Mouse (Mus musculus): ENCODE measurements around the gene Kcnmb4. TPM values are rescaled to one million over a fixed set of nuclear protein-coding genes. Genes with fewer than 3 reads are reported as not detected.

The Kcnmb4 gene
- polyA plus RNA-seq, 1 experiment from 2014 or later: 1.5 TPM

- Histone ChIP-seq H3K4me3 (replicated peaks; ENCODE audit: low read depth, low read length) (no peak overlapping the region), H3K36me3 (ENCODE audit: insufficient read depth, low read length) (no peaks in the 10 kb centered on the region), H3K9ac (ENCODE audit: low read depth, low read length) (no peak overlapping the region), H3K4me2 (ENCODE audit: low read length) (no peak overlapping the region), H3K4me1 (replicated peaks; ENCODE audit: insufficient read depth, low read length) (no peaks in the 10 kb centered on the region), H3K9me3 (replicated peaks; ENCODE audit: low read length) (no peaks in the 10 kb centered on the region), H3K27ac (no peak overlapping the region), H3K27me3 (ENCODE audit: insufficient read depth, low read length) (no peaks in the 10 kb centered on the region)
- ATAC-seq (replicated peaks; ENCODE audit: low FRiP score, low read depth): no peak
- 78% methylated on average over 5 of the region's 5 CpGs for WGBS
- TF ChIP-seq CTCF (IDR thresholded peaks at IDR 0.05; ENCODE audit: low read depth): no peak
- DNase-seq (ENCODE audit: low spot score): no peak
Measured at GRCm38 (mm10) chr10:116416726-116417125, 57.0 kb downstream of the Kcnmb4 start.

GRCm38 (mm10) chr10:116416142-116416541 lies 57.5 kb downstream of the Kcnmb4 start:
- no peak overlapping the region for H3K9ac ChIP-seq (ENCODE audit: low read depth, low read length)
- H3K4me1 ChIP-seq (replicated peaks; ENCODE audit: insufficient read depth, low read length): no peaks in the 10 kb centered on the region
- DNase-seq (ENCODE audit: low spot score) (no peak), ATAC-seq (replicated peaks; ENCODE audit: low FRiP score, low read depth) (no peak)
- H3K27me3 ChIP-seq (ENCODE audit: insufficient read depth, low read length): no peaks in the 10 kb centered on the region
- WGBS: 71% methylated on average over 6 of the region's 6 CpGs
- H3K4me3 ChIP-seq (replicated peaks; ENCODE audit: low read depth, low read length): no peak overlapping the region
- no peaks in the 10 kb centered on the region for H3K36me3 ChIP-seq (ENCODE audit: insufficient read depth, low read length)
- no peak overlapping the region for H3K4me2 ChIP-seq (ENCODE audit: low read length)
- TF ChIP-seq CTCF (IDR thresholded peaks at IDR 0.05; ENCODE audit: low read depth): no peak
- no peaks in the 10 kb centered on the region for H3K9me3 ChIP-seq (replicated peaks; ENCODE audit: low read length)
- no peak overlapping the region for H3K27ac ChIP-seq

GRCm38 (mm10) chr10:116410826-116411225 lies 62.9 kb downstream of the Kcnmb4 start:
- H3K4me1 ChIP-seq (replicated peaks; ENCODE audit: insufficient read depth, low read length): no peaks in the 10 kb centered on the region
- H3K27me3 ChIP-seq (ENCODE audit: insufficient read depth, low read length): no peaks in the 10 kb centered on the region
- no peak overlapping the region for H3K4me3 ChIP-seq (replicated peaks; ENCODE audit: low read depth, low read length)
- H3K36me3 ChIP-seq (ENCODE audit: insufficient read depth, low read length): no peaks in the 10 kb centered on the region
- no peak for TF ChIP-seq CTCF (IDR thresholded peaks at IDR 0.05; ENCODE audit: low read depth)
- WGBS: 31% methylated on average over 9 of the region's 9 CpGs
- no peak for ATAC-seq (replicated peaks; ENCODE audit: low FRiP score, low read depth)
- no peak overlapping the region for H3K9ac ChIP-seq (ENCODE audit: low read depth, low read length)
- no peak overlapping the region for H3K4me2 ChIP-seq (ENCODE audit: low read length)
- H3K27ac ChIP-seq: no peak overlapping the region
- no peaks in the 10 kb centered on the region for H3K9me3 ChIP-seq (replicated peaks; ENCODE audit: low read length)
- DNase-seq (ENCODE audit: low spot score): no peak

- 44% methylated on average over 19 of the region's 19 CpGs for WGBS
Measured at GRCm38 (mm10) chr10:116407684-116408359, 65.9 kb downstream of the Kcnmb4 start.

GRCm38 (mm10) chr10:116405011-116405410 lies 68.7 kb downstream of the Kcnmb4 start:
- 97% methylated on average over 6 of the region's 6 CpGs for WGBS

More at GRCm38 (mm10) chr10:116407684-116408359, 65.9 kb downstream of the Kcnmb4 start:
- no peaks in the 10 kb centered on the region for H3K36me3 ChIP-seq (ENCODE audit: insufficient read depth, low read length)
- H3K9me3 ChIP-seq (replicated peaks; ENCODE audit: low read length): no peaks in the 10 kb centered on the region
- H3K4me3 ChIP-seq (replicated peaks; ENCODE audit: low read depth, low read length): no peak overlapping the region
- no peak for ATAC-seq (replicated peaks; ENCODE audit: low FRiP score, low read depth)
- TF ChIP-seq CTCF (IDR thresholded peaks at IDR 0.05; ENCODE audit: low read depth): no peak
- no peak for DNase-seq (ENCODE audit: low spot score)
- no peak overlapping the region for H3K9ac ChIP-seq (ENCODE audit: low read depth, low read length)
- no peaks in the 10 kb centered on the region for H3K4me1 ChIP-seq (replicated peaks; ENCODE audit: insufficient read depth, low read length)
- no peaks in the 10 kb centered on the region for H3K27me3 ChIP-seq (ENCODE audit: insufficient read depth, low read length)
- no peak overlapping the region for H3K27ac ChIP-seq
- H3K4me2 ChIP-seq (ENCODE audit: low read length): no peak overlapping the region

GRCm38 (mm10) chr10:116403679-116404078 lies 70.0 kb downstream of the Kcnmb4 start:
- Histone ChIP-seq H3K27ac (no peak overlapping the region), H3K27me3 (ENCODE audit: insufficient read depth, low read length) (no peaks in the 10 kb centered on the region), H3K4me2 (ENCODE audit: low read length) (no peak overlapping the region), H3K4me1 (replicated peaks; ENCODE audit: insufficient read depth, low read length) (no peaks in the 10 kb centered on the region), H3K9ac (ENCODE audit: low read depth, low read length) (no peak overlapping the region), H3K9me3 (replicated peaks; ENCODE audit: low read length) (no peaks in the 10 kb centered on the region), H3K4me3 (replicated peaks; ENCODE audit: low read depth, low read length) (no peak overlapping the region), H3K36me3 (ENCODE audit: insufficient read depth, low read length) (no peaks in the 10 kb centered on the region)
- WGBS: 79% methylated on average over 4 of the region's 4 CpGs
- no peak for TF ChIP-seq CTCF (IDR thresholded peaks at IDR 0.05; ENCODE audit: low read depth)
- DNase-seq (ENCODE audit: low spot score): no peak
- no peak for ATAC-seq (replicated peaks; ENCODE audit: low FRiP score, low read depth)

More at GRCm38 (mm10) chr10:116405011-116405410, 68.7 kb downstream of the Kcnmb4 start:
- H3K27ac ChIP-seq: no peak overlapping the region
- no peaks in the 10 kb centered on the region for H3K9me3 ChIP-seq (replicated peaks; ENCODE audit: low read length)
- no peak for TF ChIP-seq CTCF (IDR thresholded peaks at IDR 0.05; ENCODE audit: low read depth)
- no peaks in the 10 kb centered on the region for H3K27me3 ChIP-seq (ENCODE audit: insufficient read depth, low read length)
- no peak overlapping the region for H3K4me3 ChIP-seq (replicated peaks; ENCODE audit: low read depth, low read length)
- DNase-seq (ENCODE audit: low spot score): no peak
- no peak for ATAC-seq (replicated peaks; ENCODE audit: low FRiP score, low read depth)
- no peak overlapping the region for H3K9ac ChIP-seq (ENCODE audit: low read depth, low read length)
- H3K36me3 ChIP-seq (ENCODE audit: insufficient read depth, low read length): no peaks in the 10 kb centered on the region
- no peak overlapping the region for H3K4me2 ChIP-seq (ENCODE audit: low read length)
- H3K4me1 ChIP-seq (replicated peaks; ENCODE audit: insufficient read depth, low read length): no peaks in the 10 kb centered on the region
